Mouse (Mus musculus) megakaryocyte progenitor cell, adult 5-6 weeks (primary cell): ENCODE results near the gene Cryzl1. TPM values are rescaled to one million over a fixed set of nuclear protein-coding genes. Genes with fewer than 3 reads are reported as not detected.

Source experiments
- ATAC-seq: replicated peaks from 2 replicates; pipeline ENCODE4 v1.8.0; 2016; ENCODE audit warnings: mild to moderate bottlenecking, moderate TSS enrichment, inconsistent platforms; ENCODE audit not compliant: poor library complexity
- total RNA-seq, 2 experiments: library from RNA; stranded (forward) in 1 of 2; stranded (reverse) in 1 of 2; fragments of 157-497, 149-512 nt in 1 of 2; fragments of 200-1000 nt in 1 of 2; gene quantifications; 2 replicates each; pipeline versions ENCODE4 v1.2.3 to v1.2.4; 2015 to 2017

Cryzl1 gene
- 55.2 and 63.8 TPM in 2 replicates for total RNA-seq (2015)
- 57.2 and 79.0 TPM in 2 replicates for total RNA-seq (2017)

- ATAC-seq: peak; percentile 81
Observed at GRCm38 (mm10) chr16:91728123-91729065, at the start of gene Cryzl1. Gene Cryzl1, minus strand, starts transcription at chr16:91728975.

- no peak for ATAC-seq
Observed at GRCm38 (mm10) chr16:91772586-91772985, 43.8 kb upstream of the Cryzl1 start.

- no peak for ATAC-seq
Observed at GRCm38 (mm10) chr16:91771334-91771733, 42.6 kb upstream of the Cryzl1 start.

- no peak for ATAC-seq
Observed at GRCm38 (mm10) chr16:91770662-91771061, 41.9 kb upstream of the Cryzl1 start.

DNA sequence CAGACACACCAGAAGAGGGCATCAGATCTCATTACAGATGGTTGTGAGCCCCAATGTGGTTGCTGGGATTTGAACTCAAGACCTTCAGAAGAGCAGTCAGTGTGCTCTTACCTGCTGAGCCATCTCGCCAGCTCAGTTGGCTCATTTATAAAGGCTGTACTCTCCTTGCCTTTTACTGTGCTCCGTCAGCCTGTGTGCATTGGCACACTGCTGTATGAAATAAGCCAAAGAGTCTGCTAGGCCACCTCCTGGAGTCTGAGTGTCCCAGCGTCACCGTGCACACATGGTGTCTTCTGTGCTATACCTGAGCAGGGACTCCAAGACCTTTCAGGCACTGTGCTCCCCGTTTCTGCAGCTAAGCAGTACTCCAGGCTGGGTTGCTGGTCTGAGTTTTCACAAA is 41.1 kb upstream of the Cryzl1 start:
- no peak for ATAC-seq

DNA sequence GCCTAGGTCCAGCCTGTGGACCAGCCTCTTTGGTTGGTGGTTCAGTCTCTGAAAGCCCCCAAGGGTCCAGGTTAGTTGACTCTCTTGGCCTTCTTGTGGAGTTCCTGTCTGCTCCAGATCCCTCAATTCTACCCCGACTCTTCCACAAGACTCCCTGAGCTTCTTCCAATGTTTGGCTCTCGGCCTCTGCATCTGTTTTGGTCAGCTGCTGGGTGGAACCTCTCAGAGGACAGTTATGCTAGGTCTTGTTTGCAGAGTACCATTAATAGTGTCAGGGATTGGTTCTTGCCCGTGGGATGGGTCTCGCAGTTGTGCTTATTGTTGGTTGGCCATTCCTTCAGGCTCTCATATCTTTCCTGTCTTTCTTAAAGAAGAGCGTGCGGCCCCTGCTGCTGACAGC is 39.8 kb upstream of the Cryzl1 start:
- ATAC-seq: no peak

DNA sequence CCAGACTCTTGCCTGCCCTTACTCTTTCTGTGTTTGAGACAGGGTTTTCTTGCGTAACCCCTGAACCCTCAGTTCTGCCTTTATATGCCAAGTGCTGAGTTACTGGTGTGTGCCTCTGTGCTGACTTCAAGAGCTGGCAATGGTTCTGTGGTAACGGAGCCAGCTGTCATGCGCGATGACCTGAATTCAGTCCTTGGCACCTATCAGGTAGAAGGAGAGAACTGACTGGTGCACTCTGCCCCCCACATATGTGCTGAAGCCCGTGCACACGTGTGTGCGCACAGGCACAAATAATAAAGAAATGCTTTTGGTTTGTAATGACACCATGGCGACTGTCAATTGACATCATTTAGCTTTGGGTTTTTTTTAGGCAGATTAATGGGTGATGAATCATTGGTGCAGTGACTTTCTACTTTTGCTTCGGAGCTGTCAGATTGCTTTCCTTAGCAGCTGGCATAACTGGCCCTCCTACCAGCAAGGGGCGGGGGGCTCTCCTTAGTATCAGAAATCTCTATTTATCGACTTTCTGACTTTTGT is 38.5 kb upstream of the Cryzl1 start:
- peak; percentile 46 for ATAC-seq

- no peak for ATAC-seq
Observed at GRCm38 (mm10) chr16:91765816-91766210, 37.0 kb upstream of the Cryzl1 start.

- ATAC-seq: no peak
Observed at GRCm38 (mm10) chr16:91765121-91765815, 36.5 kb upstream of the Cryzl1 start.

DNA sequence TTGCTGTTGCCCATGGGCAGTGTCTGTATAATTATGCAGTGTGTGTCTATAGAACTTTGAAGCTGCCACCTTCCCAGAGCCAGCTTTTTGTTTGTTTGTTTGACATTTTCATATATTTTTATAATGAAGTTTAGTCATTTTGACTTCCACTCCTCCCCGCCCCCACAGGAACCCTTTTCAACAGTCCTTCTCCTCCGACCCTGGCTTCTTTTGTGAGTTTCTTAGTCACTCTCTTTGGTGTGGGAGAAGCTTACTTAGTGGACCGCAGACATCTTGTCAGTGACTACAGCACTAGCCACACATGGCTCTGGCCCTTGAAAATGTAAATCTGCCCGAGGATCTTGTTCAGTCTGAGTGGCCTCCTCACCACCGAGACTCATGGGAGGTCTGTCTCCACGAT is 35.6 kb upstream of the Cryzl1 start:
- no peak for ATAC-seq

- peak; percentile 52 for ATAC-seq
Observed at GRCm38 (mm10) chr16:91763975-91764374, 35.2 kb upstream of the Cryzl1 start.

GRCm38 (mm10) chr16:91762476-91762875 is 33.7 kb upstream of the Cryzl1 start:
- ATAC-seq: no peak

DNA sequence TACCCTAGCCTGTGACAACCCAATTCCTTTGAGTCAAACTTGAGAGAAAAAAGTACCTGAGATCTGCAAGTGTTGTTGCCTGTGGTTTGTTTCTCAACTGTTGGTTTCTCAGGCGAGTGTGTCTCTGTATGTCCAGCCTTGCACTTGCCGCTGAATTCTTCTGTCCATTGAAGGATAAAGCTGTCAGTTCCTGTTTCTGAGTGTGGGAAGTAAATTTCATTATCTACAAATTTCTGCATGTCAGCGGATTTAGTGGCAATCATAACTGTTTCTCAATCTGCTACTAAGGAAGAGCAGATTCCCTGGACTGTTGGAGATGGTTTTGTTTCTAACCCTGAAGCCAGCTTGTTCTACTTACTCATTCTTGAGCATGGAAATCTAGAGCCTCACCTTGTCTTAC is 33.0 kb upstream of the Cryzl1 start:
- ATAC-seq: peak; percentile 73

GRCm38 (mm10) chr16:91761202-91761601 is 32.4 kb upstream of the Cryzl1 start:
- peak; percentile 37 for ATAC-seq

DNA sequence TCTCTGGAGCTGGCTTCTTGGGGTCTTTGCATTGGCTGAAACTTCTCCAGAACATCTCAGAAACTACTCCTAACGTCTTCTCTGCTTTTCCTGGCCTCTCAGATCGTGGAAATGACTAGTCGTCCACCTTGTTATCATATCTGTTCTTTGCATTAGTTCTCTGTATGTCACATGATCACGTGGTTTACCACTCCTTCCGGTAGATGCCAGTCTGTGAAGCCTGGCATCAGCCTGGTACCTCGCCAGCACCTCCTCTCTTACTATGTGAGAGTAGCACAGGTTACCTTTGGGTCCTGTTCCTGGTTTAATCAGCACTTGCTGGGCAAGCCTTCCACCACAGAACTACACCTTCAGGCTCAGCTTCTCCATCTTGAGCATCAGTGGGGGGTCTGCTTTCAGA is 26.2 kb upstream of the Cryzl1 start:
- ATAC-seq: peak; percentile 92

DNA sequence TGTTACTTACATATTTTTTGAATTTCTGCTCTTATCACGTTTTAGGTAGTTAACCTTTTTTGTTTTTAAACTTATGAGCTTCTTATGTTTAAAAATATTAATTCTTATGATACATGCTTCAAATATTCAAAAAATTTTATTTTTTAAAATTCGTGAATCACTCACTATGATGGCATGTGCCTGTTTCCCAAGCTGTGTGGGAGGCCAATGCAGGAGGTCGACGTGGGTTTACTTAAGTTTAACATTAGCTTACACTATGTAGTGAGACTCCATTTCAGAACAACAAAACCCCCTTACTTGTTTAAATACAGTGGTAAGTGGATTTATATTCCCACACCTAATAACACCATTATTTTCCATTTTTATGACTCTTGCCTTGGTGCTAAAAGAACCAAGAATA is 24.8 kb upstream of the Cryzl1 start:
- ATAC-seq: no peak

- no peak for ATAC-seq
Observed at GRCm38 (mm10) chr16:91751644-91752385, 23.0 kb upstream of the Cryzl1 start.

- ATAC-seq: no peak
Observed at GRCm38 (mm10) chr16:91747567-91747966, 18.8 kb upstream of the Cryzl1 start.

DNA sequence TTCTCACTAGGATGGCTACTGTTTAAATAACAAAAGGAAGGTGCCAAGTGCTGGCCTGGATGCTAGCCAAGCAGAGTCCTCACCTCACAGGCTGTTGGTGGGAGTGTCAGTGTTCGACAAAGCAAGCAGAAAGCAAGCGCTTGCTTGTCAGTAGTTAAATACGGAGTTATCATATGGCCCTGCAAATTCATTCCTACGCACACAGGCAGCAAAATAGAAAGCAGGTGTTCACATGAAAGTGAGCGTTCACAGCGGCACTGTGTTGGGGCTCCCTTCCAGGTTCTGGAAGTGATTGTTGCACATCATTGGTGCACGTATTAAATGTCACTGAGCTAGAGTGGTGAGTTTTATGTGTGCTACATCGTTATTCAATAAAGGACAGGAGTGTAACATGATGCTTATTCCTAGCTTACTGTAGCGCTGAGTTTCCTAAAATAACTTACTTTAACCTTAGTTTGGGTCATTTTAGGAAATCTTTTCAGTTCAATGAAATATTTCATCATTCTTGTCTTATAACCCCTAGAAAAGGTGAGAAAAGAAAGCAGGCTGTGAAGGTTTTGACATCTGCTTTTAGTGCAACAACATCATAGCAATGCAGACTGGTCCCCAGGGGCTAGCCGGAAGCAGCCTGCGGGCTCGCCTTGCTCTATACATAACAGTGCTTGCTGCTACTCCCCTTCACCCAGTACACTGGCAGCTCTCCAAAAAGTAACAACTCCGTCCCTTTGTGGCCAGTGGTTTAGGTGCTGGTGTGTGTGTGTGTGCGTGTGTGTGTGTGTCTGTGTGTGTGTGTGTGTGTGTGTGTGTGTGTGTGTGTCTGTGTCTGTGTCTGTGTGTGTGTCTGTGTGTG is 17.6 kb upstream of the Cryzl1 start:
- peak; percentile 95 for ATAC-seq

- ATAC-seq: no peak
Observed at GRCm38 (mm10) chr16:91743055-91743454, 14.3 kb upstream of the Cryzl1 start.
